Mouse (Mus musculus) midbrain, postnatal 0 days (tissue): ENCODE measurements around the gene Dcaf10. TPM values are rescaled to one million over a fixed set of nuclear protein-coding genes. Genes with fewer than 3 reads are reported as not detected.

ENCODE experiments used
- ATAC-seq: fragments of 200-750 bp; cut with Nextera tagmentation; 2 replicates; pipeline ENCODE4 v1.8.0; 2017; ENCODE audit warnings: moderate number of reproducible peaks, mild to moderate bottlenecking, moderate TSS enrichment, moderate library complexity; ENCODE audit not compliant: low FRiP score
- DNase-seq: peaks from one replicate; pipeline ENCODE4 v3.0.0-alpha.2; 2015; ENCODE audit warnings: low spot score
- H3K27ac ChIP-seq: fragments of 300-500 bp; sonication (generic); 2 replicates; pipeline ENCODE4 v1.5.1; 2014; ENCODE audit warnings: low read depth, mild to moderate bottlenecking, low read length, mixed read lengths
- H3K27me3 ChIP-seq: fragments of 300-500 bp; sonication (generic); 2 replicates; pipeline ENCODE4 v1.6.1; 2014; ENCODE audit warnings: low read length, control low read depth, mixed read lengths; ENCODE audit not compliant: insufficient read depth
- H3K36me3 ChIP-seq: fragments of 300-500 bp; sonication (generic); 2 replicates; pipeline ENCODE4 v1.6.1; 2014; ENCODE audit warnings: low read length, control low read depth, mixed read lengths; ENCODE audit not compliant: insufficient read depth
- H3K4me1 ChIP-seq: fragments of 300-500 bp; sonication (generic); 2 replicates; pipeline ENCODE4 v1.6.1; 2014; ENCODE audit warnings: mild to moderate bottlenecking, control low read depth, antibody characterized with exemption, low read length, mixed read lengths; ENCODE audit not compliant: insufficient read depth
- H3K4me2 ChIP-seq: fragments of 300-500 bp; sonication (generic); 2 replicates; pipeline ENCODE4 v1.6.1; 2014; ENCODE audit warnings: low read depth, mild to moderate bottlenecking, low read length, mixed read lengths; ENCODE audit not compliant: poor library complexity, severe bottlenecking
- H3K4me3 ChIP-seq: fragments of 300-500 bp; sonication (generic); 2 replicates; pipeline ENCODE4 v1.5.1; 2014; ENCODE audit warnings: low read depth, mild to moderate bottlenecking, low read length, moderate library complexity
- H3K9ac ChIP-seq: fragments of 300-500 bp; sonication (generic); replicated peaks from 2 replicates; pipeline ENCODE4 v1.6.1; 2014; ENCODE audit warnings: mild to moderate bottlenecking, low read length, moderate library complexity, mixed read lengths; ENCODE audit not compliant: poor library complexity, severe bottlenecking
- H3K9me3 ChIP-seq: fragments of 300-500 bp; sonication (generic); 2 replicates; pipeline ENCODE4 v1.6.1; 2016; ENCODE audit warnings: low read length, control low read depth
- CTCF ChIP-seq: IDR thresholded peaks from 2 replicates; pipeline ENCODE4 v1.5.1; 2016; ENCODE audit warnings: antibody characterized with exemption, mild to moderate bottlenecking
- WGBS: fragments of 180-500 bp; shearing (Covaris S2); extraction: QIAGEN DNeasy Blood & Tissue Kit; methylation state at CpG from one replicate; pipeline ENCODE4 v1.1.7; 2014; 5-methylcytosine and 5-hydroxymethylcytosine counted together
- polyA plus RNA-seq: library from polyadenylated mRNA; unstranded; fragments of >200 nt; fragmentation: Nextera tagmentation; extraction: Ambion mirVana; gene quantifications from 2 replicates; pipeline ENCODE4 v1.2.1, GENCODE M21; 2015
- total RNA-seq: library from RNA; depleted of rRNA; stranded (reverse); fragments of >200 nt; gene quantifications from 2 replicates; pipeline ENCODE4 v1.2.3, GENCODE M21; 2014

Dcaf10 gene
- total and polyA plus RNA-seq, 2 experiments from 2014 or later: 10.1 to 62.5 TPM

GRCm38 (mm10) chr4:45411181-45411790, 69.4 kb downstream of the Dcaf10 start:
- 88% methylated on average over 8 of the region's 8 CpGs for WGBS
- no peak overlapping the region for H3K27ac ChIP-seq
- no peaks in the 10 kb centered on the region for H3K36me3 ChIP-seq
- no peak overlapping the region for H3K4me2 ChIP-seq
- H3K27me3 ChIP-seq: no peaks in the 10 kb centered on the region
- ATAC-seq (no peak), DNase-seq (no peak)
- no peak overlapping the region for H3K4me3 ChIP-seq
- H3K9ac ChIP-seq: no peak overlapping the region
- TF ChIP-seq CTCF: no peak
- no peaks in the 10 kb centered on the region for H3K9me3 ChIP-seq
- peaks cover 12% of the 10 kb centered on the region; the same call in 1 of the 2 replicates for H3K4me1 ChIP-seq

- DNase-seq (no peak), ATAC-seq (no peak)
- H3K9ac ChIP-seq: no peak overlapping the region
- H3K4me1 ChIP-seq: peaks cover under 1% of the 10 kb centered on the region; the same call in 1 of the 2 replicates
- H3K9me3 ChIP-seq: no peaks in the 10 kb centered on the region
- 71% methylated on average over 16 of the region's 16 CpGs for WGBS
- no peak overlapping the region for H3K4me3 ChIP-seq
- H3K36me3 ChIP-seq: no peaks in the 10 kb centered on the region
- no peaks in the 10 kb centered on the region for H3K27me3 ChIP-seq
- no peak overlapping the region for H3K27ac ChIP-seq
- no peak overlapping the region for H3K4me2 ChIP-seq
- no peak for TF ChIP-seq CTCF
These were observed 70.7 kb downstream of the Dcaf10 start for GRCm38 (mm10) chr4:45412433-45413192.

- 86% methylated on average over 9 of the region's 9 CpGs for WGBS
- Histone ChIP-seq H3K4me3 (no peak overlapping the region), H3K27me3 (no peaks in the 10 kb centered on the region), H3K36me3 (no peaks in the 10 kb centered on the region), H3K9ac (no peak overlapping the region), H3K4me2 (no peak overlapping the region), H3K27ac (no peak overlapping the region), H3K4me1 (no peaks in the 10 kb centered on the region), H3K9me3 (no peaks in the 10 kb centered on the region)
- TF ChIP-seq CTCF: no peak
- ATAC-seq (no peak), DNase-seq (no peak)
These were observed 71.9 kb downstream of the Dcaf10 start for GRCm38 (mm10) chr4:45413674-45414338.

GRCm38 (mm10) chr4:45416314-45416713, 74.4 kb downstream of the Dcaf10 start:
- no peak for DNase-seq
- H3K4me2 ChIP-seq: no peak overlapping the region
- 72% methylated on average over 7 of the region's 7 CpGs for WGBS

GRCm38 (mm10) chr4:45418229-45418950, 76.5 kb downstream of the Dcaf10 start:
- Histone ChIP-seq H3K27me3 (no peaks in the 10 kb centered on the region), H3K27ac (no peak overlapping the region), H3K9ac (no peak overlapping the region; the same call in 1 of the 2 replicates), H3K9me3 (no peaks in the 10 kb centered on the region), H3K4me1 (no peaks in the 10 kb centered on the region), H3K4me3 (no peak overlapping the region), H3K4me2 (peak overlapping the region; percentile 36), H3K36me3 (no peaks in the 10 kb centered on the region)
- ATAC-seq (peak; percentile 60), DNase-seq (peak; percentile 84)
- TF ChIP-seq CTCF: peak; percentile 88
- WGBS: 13% methylated on average over 10 of the region's 11 CpGs

More at GRCm38 (mm10) chr4:45416314-45416713, 74.4 kb downstream of the Dcaf10 start:
- Histone ChIP-seq H3K9ac (no peak overlapping the region), H3K27ac (no peak overlapping the region), H3K27me3 (no peaks in the 10 kb centered on the region), H3K4me3 (no peak overlapping the region), H3K9me3 (no peaks in the 10 kb centered on the region), H3K4me1 (no peaks in the 10 kb centered on the region), H3K36me3 (no peaks in the 10 kb centered on the region)
- no peak for ATAC-seq
- TF ChIP-seq CTCF: no peak
